Mouse (Mus musculus) brain, embryonic 14.5 days (tissue): ENCODE data around the gene Smtnl1.

Experiments
- CTCF ChIP-seq: fragments of 200-500 bp; IDR thresholded peaks from 2 replicates; pipeline ENCODE4 v1.5.1; 2012; ENCODE audit warnings: inconsistent platforms, mild to moderate bottlenecking, moderate library complexity, borderline replicate concordance; ENCODE audit not compliant: insufficient read depth, insufficient read length; ENCODE audit errors: extremely low read depth
- POLR2A ChIP-seq: fragments of 200-500 bp; IDR thresholded peaks from 2 replicates; pipeline ENCODE4 v1.6.1; 2012; ENCODE audit warnings: mild to moderate bottlenecking, inconsistent platforms, borderline replicate concordance; ENCODE audit not compliant: poor library complexity, insufficient read depth, insufficient read length, severe bottlenecking; ENCODE audit errors: extremely low read depth

GRCm38 (mm10) chr2:84806546-84806945, 15.9 kb downstream of the Smtnl1 start:
- no peak for TF ChIP-seq POLR2A
- no peak for TF ChIP-seq CTCF
